Mouse (Mus musculus) stomach, postnatal 0 days (tissue): ENCODE data around the gene Hist1h2bh.

Experiments
- CTCF ChIP-seq: IDR thresholded peaks from 2 replicates; pipeline ENCODE4 v1.5.1; 2016; ENCODE audit warnings: antibody characterized with exemption, low read depth, mild to moderate bottlenecking, moderate library complexity
- EP300 ChIP-seq: optimal IDR thresholded peaks from 2 replicates; pipeline ENCODE3; 2016; ENCODE audit warnings: antibody characterized with exemption

DNA sequence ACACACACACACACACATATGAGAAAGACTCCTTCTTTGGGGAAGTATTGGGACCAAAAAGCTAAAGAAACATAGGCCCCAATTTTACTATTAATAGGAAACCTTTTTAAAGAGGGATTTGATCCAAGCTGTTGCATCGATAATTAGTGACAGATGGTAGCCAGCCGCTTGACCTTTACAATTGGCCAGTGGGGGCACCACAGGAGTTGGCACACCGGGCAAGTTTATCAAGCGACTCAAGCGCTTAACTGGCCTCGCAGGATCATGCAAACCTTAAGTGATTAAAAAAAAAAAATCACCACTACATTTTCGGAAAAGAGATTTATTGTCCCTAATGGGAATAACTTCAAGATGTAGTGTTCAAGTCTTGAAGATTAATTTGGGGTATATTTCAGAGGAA, 49.4 kb upstream of the Hist1h2bh start:
- no peak for TF ChIP-seq CTCF
- TF ChIP-seq EP300, result no peak
